Mouse (Mus musculus) embryonic facial prominence, embryonic 11.5 days (tissue): ENCODE measurements at regions not wholly inside any gene's neighbourhood (a gene's known extent, or its start where the extent isn't known, plus 50 kb on each side); places are given as distances from the start of the nearest gene placed in this dataset.
"Not testable (repeated sequence)": the region's sequence is repeated elsewhere in the genome, so short reads cannot be mapped to it uniquely, and the experiment has no call there.

Source experiments
- ATAC-seq: fragments of 200-750 bp; cut with Nextera tagmentation; replicated peaks from 2 replicates; pipeline ENCODE4 v1.8.0; 2017; ENCODE audit warnings: low read depth; ENCODE audit not compliant: insufficient number of reproducible peaks, low FRiP score, low TSS enrichment
- DNase-seq: peaks from one replicate; pipeline ENCODE4 v3.0.0-alpha.2; 2015; ENCODE audit warnings: low spot score
- H3K27ac ChIP-seq: fragments of 300-500 bp; sonication (generic); replicated peaks from 2 replicates; pipeline ENCODE4 v1.5.1; 2014; ENCODE audit warnings: mild to moderate bottlenecking, low read depth, low read length, control low read depth
- H3K27me3 ChIP-seq: fragments of 300-500 bp; sonication (generic); 2 replicates; pipeline ENCODE4 v1.6.1; 2014; ENCODE audit warnings: mild to moderate bottlenecking, low read length, moderate library complexity, mixed read lengths; ENCODE audit not compliant: control insufficient read depth, insufficient read depth
- H3K36me3 ChIP-seq: fragments of 300-500 bp; sonication (generic); replicated peaks from 2 replicates; pipeline ENCODE4 v1.6.1; 2014; ENCODE audit warnings: low read depth, mild to moderate bottlenecking, low read length, moderate library complexity, mixed read lengths; ENCODE audit not compliant: control insufficient read depth, insufficient read depth
- H3K4me1 ChIP-seq: fragments of 300-500 bp; sonication (generic); 2 replicates; pipeline ENCODE4 v1.6.1; 2014; ENCODE audit warnings: low read length, mixed read lengths; ENCODE audit not compliant: control insufficient read depth, insufficient read depth
- H3K4me2 ChIP-seq: fragments of 300-500 bp; sonication (generic); 2 replicates; pipeline ENCODE4 v1.6.1; 2014; ENCODE audit warnings: low read depth, mild to moderate bottlenecking, control low read depth, low read length, moderate library complexity
- H3K4me3 ChIP-seq: fragments of 300-500 bp; sonication (generic); 2 replicates; pipeline ENCODE4 v1.5.1; 2014; ENCODE audit warnings: low read depth, low read length, control low read depth
- H3K9ac ChIP-seq: fragments of 300-500 bp; sonication (generic); replicated peaks from 2 replicates; pipeline ENCODE4 v1.6.1; 2014; ENCODE audit warnings: mild to moderate bottlenecking, control low read depth, low read length
- H3K9me3 ChIP-seq: fragments of 300-500 bp; sonication (generic); replicated peaks from 2 replicates; pipeline ENCODE4 v1.6.1; 2016; ENCODE audit warnings: mild to moderate bottlenecking, low read length, inconsistent platforms, mixed read lengths; ENCODE audit not compliant: control insufficient read depth
- WGBS: fragments of 180-500 bp; shearing (Covaris S2); extraction: QIAGEN DNeasy Blood & Tissue Kit; methylation state at CpG from one replicate; pipeline ENCODE4 v1.1.7; 2014; 5-methylcytosine and 5-hydroxymethylcytosine counted together

GRCm38 (mm10) chrX:15322207-15322839 is 1111.4 kb downstream of the H2al1n start:
- Histone ChIP-seq H3K27me3 (no peaks in the 10 kb centered on the region), H3K9me3 (no peaks in the 10 kb centered on the region), H3K4me3 (no peak overlapping the region), H3K27ac (no peak overlapping the region), H3K36me3 (no peaks in the 10 kb centered on the region), H3K4me1 (no peaks in the 10 kb centered on the region), H3K9ac (no peak overlapping the region), H3K4me2 (no peak overlapping the region)
- 8% methylated on average over 7 of the region's 7 CpGs for WGBS
- DNase-seq (peak; percentile 79), ATAC-seq (peak; percentile 93)

GRCm38 (mm10) chrX:15322958-15323357 is 1112.0 kb downstream of the H2al1n start:
- peak; percentile 56; the same call in 1 of the 2 replicates for ATAC-seq

GRCm38 (mm10) chrX:15365135-15365534 is 1154.2 kb downstream of the H2al1n start:
- WGBS = 90% methylated on average over 6 of the region's 6 CpGs
- H3K4me3 ChIP-seq, H3K36me3 ChIP-seq, H3K4me1 ChIP-seq, H3K27ac ChIP-seq, DNase-seq, H3K9ac ChIP-seq, H3K27me3 ChIP-seq, ATAC-seq, H3K4me2 ChIP-seq, H3K9me3 ChIP-seq: not testable (repeated sequence)

More at GRCm38 (mm10) chrX:15322958-15323357, 1112.0 kb downstream of the H2al1n start:
- Histone ChIP-seq H3K9ac (no peak overlapping the region), H3K9me3 (no peaks in the 10 kb centered on the region), H3K27ac (no peak overlapping the region), H3K4me2 (no peak overlapping the region), H3K4me3 (no peak overlapping the region), H3K36me3 (no peaks in the 10 kb centered on the region), H3K27me3 (no peaks in the 10 kb centered on the region), H3K4me1 (no peaks in the 10 kb centered on the region)
- DNase-seq = no peak
- WGBS = 29% methylated on average over 5 of the region's 5 CpGs
